Mouse (Mus musculus): ENCODE measurements at regions not wholly inside any gene's neighbourhood (a gene's known extent, or its start where the extent isn't known, plus 50 kb on each side); places are given as distances from the start of the nearest gene placed in this dataset.
A peak's percentile ranks its signal among the peaks of the same experiment; 100 is the strongest.

DNA sequence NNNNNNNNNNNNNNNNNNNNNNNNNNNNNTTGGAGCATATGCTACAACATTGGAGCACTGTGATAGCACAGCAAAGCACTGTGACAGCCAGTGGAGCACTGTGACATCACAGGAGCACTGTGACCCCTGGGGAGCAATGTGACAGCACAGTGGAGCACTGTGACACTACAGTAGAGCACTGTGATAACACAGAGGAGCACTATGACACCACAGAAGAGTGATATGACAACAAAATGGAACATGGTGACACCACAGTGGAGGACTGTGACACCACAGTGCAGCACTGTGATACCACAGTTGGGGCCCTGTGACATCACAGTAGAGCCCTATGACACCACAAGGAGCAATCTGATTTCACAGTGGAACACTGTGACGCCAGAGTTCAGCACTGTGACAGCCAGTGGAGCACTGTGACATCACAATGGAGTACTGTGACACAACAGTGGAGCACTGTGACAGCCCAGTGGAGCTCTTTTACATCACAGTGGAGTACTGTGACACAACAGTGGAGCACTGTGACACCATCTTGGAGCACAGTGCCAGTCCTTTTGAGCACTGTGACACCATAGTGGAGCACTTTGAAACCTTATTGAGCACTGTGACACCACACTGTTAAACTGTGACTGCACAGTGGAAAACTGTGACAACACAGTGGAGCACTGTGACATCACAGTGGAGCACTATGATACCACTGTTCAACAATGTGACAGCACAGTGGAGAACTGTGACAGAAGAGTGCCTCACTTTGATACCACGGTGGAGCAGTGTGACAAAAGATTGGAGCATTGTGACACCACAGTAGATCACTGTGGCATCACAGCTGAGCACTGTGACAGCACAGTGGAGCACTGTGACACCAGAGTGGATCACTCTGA lies 116.9 kb upstream of the Vmn1r2 start:
- Histone ChIP-seq H3K4me1 (ENCODE audit: control insufficient read depth, insufficient read depth, low read length) (no peaks in the 10 kb centered on the region), H3K4me3 (replicated peaks; ENCODE audit: control insufficient read depth, low read depth, low read length) (no peak overlapping the region), H3K27ac (ENCODE audit: control insufficient read depth, insufficient read depth, low read depth, low read length, poor library complexity) (no peak overlapping the region)
- TF ChIP-seq POLR2A (IDR thresholded peaks at IDR 0.05; ENCODE audit: borderline replicate concordance, control insufficient read depth, low read depth, low read length) (no peak), CTCF (IDR thresholded peaks at IDR 0.05; ENCODE audit: control insufficient read depth, insufficient read depth, low read length) (no peak)
- 47% methylated on average over 2 of the region's 2 CpGs for WGBS

DNA sequence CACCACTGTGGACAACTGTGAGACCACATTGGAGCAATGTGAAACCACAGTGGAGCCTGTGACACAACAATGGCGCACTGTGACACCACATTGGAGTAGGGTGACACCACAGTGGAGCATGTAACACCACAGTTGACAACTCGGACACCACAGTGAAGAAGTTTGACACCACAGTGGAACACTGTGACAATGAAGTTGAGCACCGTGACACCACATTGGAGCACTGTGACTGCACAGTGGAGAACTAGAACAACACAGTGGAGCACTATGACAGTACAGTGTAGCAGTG lies 116.3 kb upstream of the Vmn1r2 start:
- Histone ChIP-seq H3K4me1 (ENCODE audit: control insufficient read depth, insufficient read depth, low read length) (no peaks in the 10 kb centered on the region), H3K4me3 (replicated peaks; ENCODE audit: control insufficient read depth, low read depth, low read length) (no peak overlapping the region), H3K27ac (ENCODE audit: control insufficient read depth, insufficient read depth, low read depth, low read length, poor library complexity) (no peak overlapping the region)
- 67% methylated on average over 3 of the region's 3 CpGs for WGBS
- TF ChIP-seq CTCF (IDR thresholded peaks at IDR 0.05; ENCODE audit: control insufficient read depth, insufficient read depth, low read length) (no peak), POLR2A (IDR thresholded peaks at IDR 0.05; ENCODE audit: borderline replicate concordance, control insufficient read depth, low read depth, low read length) (no peak)

DNA sequence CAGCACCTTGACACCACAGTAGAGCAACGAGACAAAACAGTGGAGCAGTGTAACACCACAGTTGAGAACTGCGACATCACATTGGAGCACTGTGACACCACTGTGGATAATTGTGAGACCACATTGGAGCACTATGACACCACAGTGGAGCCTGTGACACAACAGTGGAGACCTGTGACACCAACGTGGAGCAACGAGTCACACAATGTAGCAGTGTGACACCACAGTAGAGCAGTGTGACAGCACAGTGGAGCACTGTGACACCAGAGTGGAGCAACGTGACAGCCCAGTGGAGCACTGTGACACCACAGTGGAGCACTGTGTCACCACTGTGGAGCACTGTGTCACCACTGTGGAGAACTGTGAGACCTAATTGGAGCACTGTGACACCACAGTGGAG lies 115.9 kb upstream of the Vmn1r2 start:
- H3K27ac ChIP-seq (ENCODE audit: control insufficient read depth, insufficient read depth, low read depth, low read length, poor library complexity) = no peak overlapping the region
- 66% methylated on average over 5 of the region's 5 CpGs for WGBS
- no peak overlapping the region for H3K4me3 ChIP-seq (replicated peaks; ENCODE audit: control insufficient read depth, low read depth, low read length)
- no peak for TF ChIP-seq POLR2A (IDR thresholded peaks at IDR 0.05; ENCODE audit: borderline replicate concordance, control insufficient read depth, low read depth, low read length)
- TF ChIP-seq CTCF (IDR thresholded peaks at IDR 0.05; ENCODE audit: control insufficient read depth, insufficient read depth, low read length) = no peak
- no peaks in the 10 kb centered on the region for H3K4me1 ChIP-seq (ENCODE audit: control insufficient read depth, insufficient read depth, low read length)

DNA sequence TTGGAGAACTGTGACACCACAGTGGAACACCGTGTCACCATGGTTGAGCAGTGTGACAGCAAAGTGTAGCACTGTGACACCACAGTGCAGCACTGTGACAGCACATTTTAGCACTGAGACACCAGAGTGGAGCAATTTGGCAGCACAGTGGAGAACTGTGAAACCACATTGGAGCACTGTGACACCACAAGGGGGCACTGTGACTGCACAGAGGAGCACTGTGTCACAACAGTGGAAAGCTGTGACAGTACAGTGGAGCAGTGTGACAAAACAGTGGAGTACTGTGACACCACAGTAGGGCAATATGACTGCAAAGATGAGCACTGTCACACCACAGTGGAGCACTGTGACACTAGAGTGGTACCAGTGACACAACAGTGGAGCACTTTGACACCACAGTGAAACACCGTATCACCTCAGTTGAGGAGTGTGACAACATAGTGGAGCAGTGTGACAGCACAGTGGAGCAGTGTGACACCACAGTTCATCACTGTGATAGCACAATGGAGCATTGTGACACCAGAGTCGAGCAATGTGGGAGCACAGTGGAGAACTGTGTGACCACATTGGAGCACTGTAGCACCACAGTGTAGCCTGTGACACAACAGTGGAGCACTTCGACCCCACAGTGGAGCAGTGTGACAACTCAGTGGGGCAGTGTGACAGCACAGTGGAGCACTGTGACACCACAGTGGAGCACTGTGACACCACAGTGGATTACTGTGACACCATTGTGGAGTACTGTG lies 114.6 kb upstream of the Vmn1r2 start:
- WGBS = 78% methylated on average over 4 of the region's 4 CpGs
- TF ChIP-seq POLR2A (IDR thresholded peaks at IDR 0.05; ENCODE audit: borderline replicate concordance, control insufficient read depth, low read depth, low read length) = no peak
- peak; percentile 20; the same call in 1 of the 2 replicates for TF ChIP-seq CTCF (IDR thresholded peaks at IDR 0.05; ENCODE audit: control insufficient read depth, insufficient read depth, low read length)
- no peak overlapping the region for H3K4me3 ChIP-seq (replicated peaks; ENCODE audit: control insufficient read depth, low read depth, low read length)
- no peak overlapping the region for H3K27ac ChIP-seq (ENCODE audit: control insufficient read depth, insufficient read depth, low read depth, low read length, poor library complexity)
- no peaks in the 10 kb centered on the region for H3K4me1 ChIP-seq (ENCODE audit: control insufficient read depth, insufficient read depth, low read length)

DNA sequence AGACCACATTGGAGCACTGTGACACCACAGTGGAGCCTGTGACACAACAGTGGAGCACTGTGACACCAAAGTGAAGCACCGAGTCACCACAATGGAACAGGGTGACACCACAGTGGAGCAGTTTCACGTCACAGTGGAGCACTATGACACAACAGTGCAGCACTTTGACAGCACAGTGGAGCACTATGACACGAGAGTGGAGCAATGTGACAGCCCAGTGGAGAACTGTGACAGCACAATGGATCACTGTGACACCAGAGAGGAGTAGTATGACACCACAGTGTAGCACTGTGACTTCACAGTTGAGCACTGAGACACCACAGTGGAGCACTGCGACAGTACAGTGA lies 114.1 kb upstream of the Vmn1r2 start:
- TF ChIP-seq CTCF (IDR thresholded peaks at IDR 0.05; ENCODE audit: control insufficient read depth, insufficient read depth, low read length) (no peak), POLR2A (IDR thresholded peaks at IDR 0.05; ENCODE audit: borderline replicate concordance, control insufficient read depth, low read depth, low read length) (no peak)
- 51% methylated on average over 4 of the region's 4 CpGs for WGBS
- Histone ChIP-seq H3K27ac (ENCODE audit: control insufficient read depth, insufficient read depth, low read depth, low read length, poor library complexity) (no peak overlapping the region), H3K4me1 (ENCODE audit: control insufficient read depth, insufficient read depth, low read length) (no peaks in the 10 kb centered on the region), H3K4me3 (replicated peaks; ENCODE audit: control insufficient read depth, low read depth, low read length) (no peak overlapping the region)

DNA sequence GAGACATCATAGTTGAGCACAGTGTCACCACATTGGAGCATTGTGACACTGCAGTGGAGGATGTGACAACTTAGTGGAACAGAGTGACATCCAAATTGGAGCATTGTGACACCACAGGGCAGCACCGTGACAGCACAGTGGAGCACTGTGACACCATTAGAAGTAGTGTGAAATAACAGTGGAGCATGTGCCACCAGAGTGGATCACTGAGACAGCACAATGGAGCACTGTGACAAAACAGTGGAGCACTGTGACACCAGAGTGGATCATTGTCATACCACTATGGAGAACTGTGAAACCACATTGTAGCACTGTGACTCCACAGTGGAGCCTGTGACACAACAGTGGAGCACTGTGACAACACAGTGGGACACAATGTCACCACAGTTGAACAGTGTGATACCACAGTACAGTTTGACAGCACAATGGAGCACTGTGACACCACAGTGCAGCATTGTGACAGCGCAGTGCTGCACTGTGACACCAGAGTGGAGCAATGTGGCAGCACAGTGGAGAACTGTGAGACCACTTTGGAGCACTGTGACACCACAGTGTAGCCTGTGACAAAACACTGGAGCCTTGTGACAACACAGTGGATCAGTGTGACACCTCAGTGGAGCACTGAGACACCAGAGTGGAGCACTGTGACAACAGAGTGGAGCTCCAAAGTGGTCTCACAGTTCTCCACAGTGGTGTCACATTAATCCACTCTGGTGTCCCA lies 113.5 kb upstream of the Vmn1r2 start:
- 79% methylated on average over 2 of the region's 2 CpGs for WGBS
- Histone ChIP-seq H3K4me1 (ENCODE audit: control insufficient read depth, insufficient read depth, low read length) (no peaks in the 10 kb centered on the region), H3K27ac (ENCODE audit: control insufficient read depth, insufficient read depth, low read depth, low read length, poor library complexity) (no peak overlapping the region), H3K4me3 (replicated peaks; ENCODE audit: control insufficient read depth, low read depth, low read length) (no peak overlapping the region)
- no peak for TF ChIP-seq CTCF (IDR thresholded peaks at IDR 0.05; ENCODE audit: control insufficient read depth, insufficient read depth, low read length)
- no peak for TF ChIP-seq POLR2A (IDR thresholded peaks at IDR 0.05; ENCODE audit: borderline replicate concordance, control insufficient read depth, low read depth, low read length)

DNA sequence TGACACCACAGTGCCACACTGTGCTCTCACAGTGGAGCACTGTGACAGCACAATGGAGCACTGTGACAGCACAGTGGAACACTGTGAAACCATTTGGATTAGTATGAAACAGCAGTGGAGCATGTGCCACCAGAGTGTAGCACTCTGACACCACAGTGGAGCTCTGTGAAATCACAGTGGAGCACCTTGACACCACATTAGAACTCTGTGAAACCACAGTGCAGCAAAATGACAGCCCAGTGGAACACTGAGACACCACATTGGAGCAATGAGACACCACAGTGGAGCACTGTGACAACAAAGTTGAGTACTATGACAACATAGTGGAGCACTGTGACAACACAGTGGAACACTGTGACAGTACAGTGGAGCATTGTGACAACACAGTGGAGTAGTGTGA lies 112.2 kb upstream of the Vmn1r2 start:
- H3K4me1 ChIP-seq (ENCODE audit: control insufficient read depth, insufficient read depth, low read length) = no peaks in the 10 kb centered on the region
- H3K27ac ChIP-seq (ENCODE audit: control insufficient read depth, insufficient read depth, low read depth, low read length, poor library complexity) = no peak overlapping the region
- H3K4me3 ChIP-seq (replicated peaks; ENCODE audit: control insufficient read depth, low read depth, low read length) = no peak overlapping the region
- TF ChIP-seq POLR2A (IDR thresholded peaks at IDR 0.05; ENCODE audit: borderline replicate concordance, control insufficient read depth, low read depth, low read length) (no peak), CTCF (IDR thresholded peaks at IDR 0.05; ENCODE audit: control insufficient read depth, insufficient read depth, low read length) (no peak)

DNA sequence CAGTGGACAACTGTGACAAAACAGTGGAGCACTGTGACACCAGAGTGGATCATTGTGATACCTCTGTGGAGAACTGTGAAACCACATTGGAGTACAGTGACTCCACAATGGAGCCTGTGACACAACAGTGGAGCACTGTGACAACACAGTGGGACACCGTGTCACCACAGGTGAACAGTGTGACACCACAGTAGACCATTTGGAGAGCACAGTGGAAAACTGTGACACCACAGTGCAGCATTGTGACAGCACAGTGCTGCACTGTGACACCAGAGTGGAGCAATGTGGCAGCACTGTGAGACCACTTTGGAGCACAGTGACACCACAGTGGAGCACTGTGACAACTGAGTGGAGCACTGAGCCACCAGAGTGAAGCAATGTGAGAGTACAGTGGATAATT lies 111.7 kb upstream of the Vmn1r2 start:
- Histone ChIP-seq H3K4me1 (ENCODE audit: control insufficient read depth, insufficient read depth, low read length) (no peaks in the 10 kb centered on the region), H3K27ac (ENCODE audit: control insufficient read depth, insufficient read depth, low read depth, low read length, poor library complexity) (no peak overlapping the region), H3K4me3 (replicated peaks; ENCODE audit: control insufficient read depth, low read depth, low read length) (no peak overlapping the region)
- TF ChIP-seq POLR2A (IDR thresholded peaks at IDR 0.05; ENCODE audit: borderline replicate concordance, control insufficient read depth, low read depth, low read length) (no peak), CTCF (IDR thresholded peaks at IDR 0.05; ENCODE audit: control insufficient read depth, insufficient read depth, low read length) (no peak)
- WGBS = 73% methylated on average over 1 of the region's 1 CpGs

All from bone marrow, adult 2 months (tissue).